Mouse (Mus musculus): ENCODE measurements around the gene Tfpi2. TPM values are rescaled to one million over a fixed set of nuclear protein-coding genes. Genes with fewer than 3 reads are reported as not detected.

The Tfpi2 gene
- total RNA-seq, 2 experiments from 2014 or later, result 0.32 to 0.46 TPM

DNA sequence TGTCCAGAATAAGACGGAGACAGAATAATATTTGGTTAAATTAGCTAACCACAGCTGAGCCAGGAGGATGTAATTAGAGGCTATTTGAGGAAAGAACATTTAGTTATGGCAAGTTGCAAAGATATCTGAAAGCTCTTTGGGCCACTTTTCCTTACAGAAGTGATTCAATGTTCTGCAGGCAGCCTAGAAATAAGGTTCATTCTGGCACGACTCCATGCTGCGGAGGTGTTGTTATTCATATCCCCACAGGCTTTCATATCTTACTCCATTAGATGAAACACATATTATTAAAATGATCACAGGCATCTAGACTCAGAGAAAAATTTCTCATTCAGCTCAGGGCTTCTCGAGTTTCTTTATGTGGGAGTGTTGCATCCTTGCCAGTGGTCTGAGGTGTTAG is 65.8 kb downstream of the Tfpi2 start:
- intact Hi-C loops (cut with DNase I), result no loop called here

DNA sequence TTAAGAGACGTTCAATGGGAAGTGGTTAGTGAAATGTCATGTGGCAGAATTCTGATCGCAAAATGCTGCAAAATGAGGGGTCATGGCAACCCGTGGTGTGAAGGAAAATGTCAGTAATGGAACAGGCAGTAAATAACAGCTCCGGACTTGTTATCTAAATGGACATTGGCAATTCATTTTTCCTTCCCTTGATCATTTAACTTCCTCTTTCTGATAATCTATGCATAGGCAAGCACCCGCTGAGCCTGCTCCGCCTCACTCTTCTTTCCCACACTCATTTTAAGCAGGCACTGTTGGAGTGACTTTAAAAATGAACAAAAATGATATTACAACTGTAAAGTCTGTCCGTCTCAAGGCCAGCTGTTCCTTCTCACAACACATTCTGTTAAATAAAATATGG is 72.7 kb downstream of the Tfpi2 start:
- intact Hi-C loops (cut with DNase I), result no loop called here
- DNase-seq, result no peak

More for the DNA sequence above, 65.8 kb downstream of the Tfpi2 start:
- no peak for DNase-seq

Other genes with a start within 250 kb of the Tfpi2 start
- gene Calcr, start 224.2 kb downstream of the Tfpi2 start, total RNA-seq (2021), result under 1 TPM; 0.52 to 0.64 TPM
- not detected for gene Gngt1, start 4.9 kb upstream of the Tfpi2 start, total RNA-seq (2021)
- 10 to 100 TPM; 17.8 to 22.3 TPM for gene Gng11, start 15.0 kb upstream of the Tfpi2 start, total RNA-seq (2021)
- 10 to 100 TPM; 18.1 to 22.0 TPM for gene Bet1, start 98.1 kb upstream of the Tfpi2 start, total RNA-seq (2021)